Mouse (Mus musculus) layer of hippocampus, adult 18-20 months (tissue): ENCODE results near the gene Clec16a. TPM values are rescaled to one million over a fixed set of nuclear protein-coding genes. Genes with fewer than 3 reads are reported as not detected.
A peak's percentile ranks its signal among the peaks of the same experiment; 100 is the strongest.

Experiments used
- DNase-seq, 2 experiments: peaks; one replicate each; pipeline ENCODE4 v3.0.0; 2022; ENCODE audit warnings: low spot score in 2 of 2
- total RNA-seq, 2 experiments: library from RNA; stranded (reverse); gene quantifications; 2 replicates each; pipeline ENCODE4 v1.2.3; 2021

Clec16a gene
- total RNA-seq, 2 experiments from 2014 or later = 93.0 to 95.7 TPM

DNA sequence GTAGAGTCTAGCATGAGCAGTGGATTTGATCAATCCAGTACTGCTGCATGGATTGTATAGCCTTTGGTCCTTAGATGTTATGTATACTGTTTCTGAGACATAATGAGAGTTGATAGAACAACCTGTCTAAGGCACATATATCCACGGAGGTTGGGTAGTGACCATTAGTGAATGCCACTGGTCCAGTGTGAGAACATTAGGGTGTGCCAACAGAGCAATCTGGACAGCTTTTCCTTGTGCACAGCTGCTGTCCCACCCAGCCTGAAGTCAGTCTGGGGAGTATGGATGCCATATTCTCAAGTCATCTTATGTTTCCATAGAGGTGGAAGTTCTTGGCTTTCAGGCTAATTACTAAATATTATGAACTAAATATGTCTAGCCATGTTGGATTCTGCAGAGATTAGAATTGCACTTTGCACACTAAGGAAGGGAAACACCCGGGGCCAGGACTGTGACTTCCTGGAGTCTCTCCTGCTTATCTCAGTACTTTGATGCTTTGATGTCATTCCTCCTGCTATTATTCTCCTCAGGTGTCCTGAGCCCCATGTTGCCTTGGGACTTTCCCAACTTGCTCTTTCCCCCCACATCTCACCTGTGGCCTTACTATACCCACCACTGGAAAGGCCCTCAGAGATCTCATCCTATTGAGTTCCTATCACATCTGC lies 36.2 kb downstream of the Clec16a start:
- no peak for DNase-seq

DNA sequence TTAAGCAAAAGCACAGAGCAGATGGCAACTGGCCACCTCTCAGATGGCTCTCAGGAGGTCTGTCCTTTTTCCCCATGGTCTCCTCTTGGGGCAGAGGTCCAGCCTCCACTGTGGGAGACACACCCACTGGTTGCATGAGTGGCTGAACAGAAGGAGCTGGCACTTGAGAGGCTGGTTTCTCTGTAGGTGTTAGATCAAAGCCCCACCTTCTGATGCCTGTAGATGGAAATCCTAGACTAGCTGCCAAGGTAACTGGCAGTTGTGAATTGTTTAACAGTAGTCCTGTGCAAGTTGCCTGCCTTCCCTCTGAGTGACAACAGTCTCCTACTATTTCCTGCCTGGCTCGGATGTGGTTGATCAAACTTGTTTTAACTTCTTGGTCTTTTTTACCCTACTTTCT lies 40.0 kb downstream of the Clec16a start:
- no peak for DNase-seq

DNA sequence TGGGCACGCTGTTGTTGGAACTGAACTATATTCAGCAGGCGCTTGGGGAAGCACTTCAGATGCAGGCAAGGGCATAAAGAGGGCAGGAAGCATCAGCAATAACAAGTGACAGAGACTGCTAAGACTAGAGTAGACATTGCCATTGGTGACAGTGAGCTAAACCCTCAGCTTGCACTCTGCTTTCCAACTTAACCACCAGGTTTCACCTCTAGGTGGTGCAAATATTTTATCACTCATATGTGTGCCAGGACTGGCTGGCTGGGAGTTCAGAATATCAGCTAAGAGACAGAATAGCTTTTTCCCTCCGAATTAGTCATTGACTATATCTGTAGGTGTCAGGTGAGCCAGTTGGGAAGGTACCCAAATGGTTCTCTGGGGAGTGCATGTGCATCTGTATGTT lies 41.4 kb downstream of the Clec16a start:
- peak in 1 of 2 experiments; percentile 49 for DNase-seq

DNA sequence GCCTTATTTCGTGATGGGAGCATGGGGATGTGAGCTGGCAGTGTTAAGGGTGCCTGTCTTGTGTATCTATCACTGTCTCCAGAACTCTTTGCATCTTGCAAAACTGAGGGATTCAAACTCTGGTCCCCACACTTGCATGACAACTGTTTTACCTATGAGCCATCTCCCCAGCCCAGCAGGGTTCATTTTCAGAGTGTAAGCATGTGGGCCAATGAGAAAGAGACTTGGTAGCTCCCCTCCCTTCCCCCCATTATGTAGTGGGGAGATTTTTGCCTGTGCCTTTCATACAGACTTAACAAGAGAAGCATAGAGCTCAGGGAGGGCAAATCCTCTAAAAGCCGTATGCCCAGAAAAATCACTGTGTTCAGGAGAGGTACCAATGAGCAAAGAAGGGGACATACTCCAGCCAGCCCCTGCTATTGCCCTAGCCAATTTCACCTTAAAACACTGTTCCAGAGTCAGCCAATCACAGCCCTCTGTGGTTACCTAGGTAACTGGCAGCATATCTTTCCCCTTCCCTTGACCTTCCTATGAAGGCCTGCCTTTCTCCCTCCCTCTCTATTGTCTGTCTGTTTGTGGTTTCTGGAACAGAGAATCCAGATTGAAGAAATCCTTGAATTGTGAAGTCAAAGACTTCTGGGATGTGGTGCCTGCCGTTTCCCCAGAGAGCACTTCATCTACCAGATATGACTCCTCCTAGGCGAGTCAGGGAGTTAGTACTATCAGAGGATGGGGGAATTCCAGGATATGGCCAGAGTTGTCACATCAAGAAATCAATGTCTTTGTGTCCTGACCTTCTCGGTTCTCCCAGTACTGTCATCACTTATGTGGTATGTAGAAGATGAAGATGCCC lies 55.0 kb downstream of the Clec16a start:
- DNase-seq = no peak

DNA sequence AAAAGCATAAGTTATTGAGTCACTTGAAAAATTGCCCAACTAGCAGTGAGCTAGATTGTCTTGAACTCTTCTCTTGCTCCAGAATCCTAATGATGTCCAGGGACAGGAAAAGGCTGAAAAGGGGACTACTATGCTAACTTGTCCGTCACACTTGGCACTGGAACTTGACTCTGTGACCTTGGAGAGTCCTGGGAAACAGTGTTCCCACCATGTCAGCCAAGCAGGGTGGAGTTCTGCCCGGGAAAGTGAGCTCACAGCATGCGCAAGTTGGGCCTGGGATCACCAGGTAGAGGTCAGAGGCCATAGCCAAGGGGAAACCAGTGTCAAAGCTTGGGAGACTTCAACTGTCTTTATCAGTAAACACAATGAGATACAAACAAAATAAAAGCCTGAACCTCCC lies 62.7 kb downstream of the Clec16a start:
- no peak for DNase-seq

DNA sequence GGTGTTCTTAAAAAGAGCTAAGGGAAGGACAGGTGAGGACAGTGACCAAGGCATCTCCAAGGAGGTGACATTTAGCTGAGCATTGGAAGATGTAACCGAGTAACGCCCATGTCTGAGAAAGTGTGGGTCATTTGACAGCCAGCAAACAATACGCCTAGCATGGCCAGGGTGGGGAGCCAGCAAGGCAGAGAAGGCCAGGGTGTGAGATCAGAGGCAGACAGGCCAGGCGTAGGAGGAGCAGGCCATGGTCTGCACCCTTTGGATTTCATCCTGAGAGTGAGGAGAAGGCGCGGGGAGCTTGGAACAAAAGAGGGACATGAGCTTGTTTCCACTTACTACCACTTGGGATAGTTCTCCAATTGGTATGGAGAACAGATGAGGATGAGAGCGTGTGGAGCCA lies 64.8 kb downstream of the Clec16a start:
- DNase-seq = no peak

- no peak for DNase-seq
These were observed 65.7 kb downstream of the Clec16a start for GRCm38 (mm10) chr16:10610801-10611200.

- no peak for DNase-seq
These were observed 66.2 kb downstream of the Clec16a start for GRCm38 (mm10) chr16:10611306-10611705.

DNA sequence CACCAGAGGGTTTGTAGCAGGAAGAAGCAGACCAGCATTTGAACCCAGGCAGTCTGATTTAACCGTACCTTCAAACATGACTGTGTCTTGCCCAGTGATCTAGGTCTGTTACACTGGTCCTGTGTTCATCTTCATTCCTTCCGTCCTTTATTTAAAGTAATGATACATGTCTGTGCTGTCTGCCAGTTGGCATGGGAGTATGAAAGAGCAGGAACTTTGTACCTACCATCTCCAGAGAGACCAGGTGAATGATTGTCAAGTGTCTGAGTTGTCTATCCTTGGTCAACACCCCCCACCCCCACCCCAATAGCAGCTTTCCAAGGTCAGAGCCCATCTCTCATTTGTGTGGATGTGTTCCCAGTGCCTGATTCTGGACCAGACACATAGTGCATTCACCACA lies 68.9 kb downstream of the Clec16a start:
- no peak for DNase-seq

GRCm38 (mm10) chr16:10620961-10621614 lies 75.9 kb downstream of the Clec16a start:
- peak; percentile 33 to 73 for DNase-seq

- no peak for DNase-seq
These were observed 76.6 kb downstream of the Clec16a start for GRCm38 (mm10) chr16:10621710-10622109.

- no peak for DNase-seq
These were observed 81.0 kb downstream of the Clec16a start for GRCm38 (mm10) chr16:10626116-10626515.

GRCm38 (mm10) chr16:10627136-10627668 lies 82.1 kb downstream of the Clec16a start:
- peak; percentile 37 to 73 for DNase-seq

GRCm38 (mm10) chr16:10628030-10628555 lies 83.0 kb downstream of the Clec16a start:
- DNase-seq = no peak

DNA sequence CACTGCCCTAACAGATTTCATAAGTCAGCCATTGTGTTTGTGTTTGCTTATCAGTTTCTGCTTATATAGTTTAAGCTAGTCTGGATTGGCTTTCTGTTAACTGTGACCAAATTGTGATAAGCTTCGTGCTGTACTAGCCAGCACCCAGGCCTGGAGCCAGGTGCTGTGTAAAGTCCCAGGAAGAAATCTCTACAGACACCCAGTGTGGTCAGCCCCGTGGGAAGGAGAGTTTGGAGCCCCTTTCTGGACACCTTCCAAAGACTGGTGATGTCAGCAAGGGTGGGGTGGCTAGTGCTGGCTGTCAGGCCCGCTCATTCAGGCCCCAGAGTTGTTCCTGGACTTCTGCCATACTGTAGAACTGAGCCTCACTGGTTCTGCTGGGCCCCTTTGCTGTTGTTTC lies 83.8 kb downstream of the Clec16a start:
- DNase-seq = no peak

DNA sequence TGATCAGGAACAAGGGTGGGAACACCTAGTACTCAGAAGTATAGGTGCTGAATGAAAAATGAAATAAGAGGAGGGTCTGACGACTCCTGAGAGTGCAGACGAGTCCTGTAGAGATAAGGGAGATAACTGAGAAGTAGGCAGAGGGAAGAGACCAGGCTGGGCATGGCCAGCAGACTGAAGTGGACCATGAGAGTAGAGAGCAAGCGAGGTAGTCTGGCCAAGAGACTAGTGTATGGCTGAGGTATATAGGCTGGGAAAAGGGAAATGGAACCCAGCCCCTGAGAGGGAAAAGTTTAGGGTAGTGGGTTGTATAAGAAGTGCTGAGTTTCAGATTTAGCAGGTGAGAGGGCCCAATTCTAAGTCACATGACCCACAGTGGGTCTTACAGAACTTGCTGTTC lies 84.2 kb downstream of the Clec16a start:
- no peak for DNase-seq

DNA sequence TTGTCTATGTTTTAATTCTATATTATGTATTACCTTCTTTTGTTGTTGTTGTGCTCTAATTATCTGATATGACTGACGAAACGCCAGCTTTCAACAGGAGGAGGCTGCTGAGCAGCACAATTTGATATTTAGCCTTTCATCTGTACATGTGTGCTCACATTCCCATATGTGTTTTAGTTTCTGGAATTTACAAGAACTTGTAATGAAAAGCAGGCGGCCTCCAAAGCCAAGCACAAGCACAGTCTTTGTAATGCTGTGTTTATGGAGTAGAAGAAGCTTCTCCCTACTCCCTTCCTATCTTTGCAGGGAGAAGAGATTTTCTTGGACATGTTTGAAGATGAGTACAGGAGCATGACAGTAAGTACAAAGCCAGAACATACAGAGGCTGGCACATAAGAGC lies 89.8 kb downstream of the Clec16a start:
- DNase-seq = no peak

- DNase-seq = no peak
These were observed 92.8 kb downstream of the Clec16a start for GRCm38 (mm10) chr16:10637898-10638297.

GRCm38 (mm10) chr16:10639111-10639889 lies 94.2 kb downstream of the Clec16a start:
- DNase-seq = no peak

- DNase-seq = peak in 1 of 2 experiments; percentile 82
These were observed 94.9 kb downstream of the Clec16a start for GRCm38 (mm10) chr16:10640041-10640440.

DNA sequence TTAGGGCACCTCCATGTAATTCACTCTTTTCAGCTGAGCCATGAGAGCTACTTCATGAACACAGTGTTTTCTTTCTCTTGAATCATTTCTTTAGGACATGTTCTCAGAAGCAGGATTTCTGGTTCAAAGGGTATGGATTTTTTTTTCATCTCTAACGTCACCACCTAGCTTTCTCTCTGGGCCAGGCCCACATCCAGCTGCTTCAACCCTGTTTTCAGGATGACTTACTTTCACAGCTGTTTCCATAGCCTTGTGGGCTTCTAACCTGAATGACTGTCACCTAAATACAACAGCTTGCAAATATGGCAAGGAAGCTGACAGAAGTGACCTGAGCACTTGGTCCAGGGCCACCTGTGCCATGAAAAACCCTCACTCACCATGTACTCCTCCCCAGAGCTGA lies 96.0 kb downstream of the Clec16a start:
- DNase-seq = no peak
